ENCODE assay signal across 24 mouse cellular contexts in genomic region chr9:61919464-61919863, GRCm38 (mm10). TPM values are rescaled to one million over a fixed set of nuclear protein-coding genes. Genes with fewer than 3 reads are reported as not detected.
DNase-seq lines count a peak whose midpoint lies in the region; ATAC-seq and TF ChIP-seq lines count a peak whose summit lies in the region.
"Had no signal": no experiment of that assay in that cellular context is flagged by ENCODE, and none has a peak within 500 bp of the region (broad histone marks: within the 10 kb centered on the region; RNA-seq: fewer than 3 reads in every experiment).

No protein-coding gene starts in this region.

- no peak overlapping the region for H3K27ac ChIP-seq in midbrain, embryonic 13.5 days
- H3K27ac ChIP-seq in midbrain, embryonic 10.5 days (replicated peaks): no peak overlapping the region
- H3K27ac ChIP-seq in CH12.LX (ENCODE audit: insufficient read depth, low read depth): no peak overlapping the region
- peak overlapping the region; percentile 97 for H3K27ac ChIP-seq in MEL (ENCODE audit: control insufficient read depth, low read depth, low read length)
- H3K27ac ChIP-seq: embryonic facial prominence, embryonic 13.5 days; embryonic facial prominence, embryonic 15.5 days; forebrain, embryonic 10.5 days; forebrain, embryonic 12.5 days had no signal

- TF ChIP-seq CTCF in CH12.LX (conservative IDR thresholded peaks at IDR 0.05 in 1 of 2, IDR thresholded peaks at IDR 0.05 in 1 of 2; ENCODE audit: low read depth in 2 of 2, low read length in 2 of 2): no peak
- no peak for TF ChIP-seq CTCF in MEL (IDR thresholded peaks at IDR 0.05 in 2 of 3, conservative IDR thresholded peaks at IDR 0.05 in 1 of 3; ENCODE audit: control insufficient read depth in 1 of 3, insufficient read depth in 1 of 3, low read depth in 2 of 3, low read length in 3 of 3, poor library complexity in 1 of 3, severe bottlenecking in 1 of 3)

- 0 out of 2 replicates have a peak overlapping the region, but pooled peaks have one; percentile 15 for H3K9ac ChIP-seq in midbrain, embryonic 13.5 days (replicated peaks)
- H3K9ac ChIP-seq in CH12.LX (ENCODE audit: insufficient read depth, low read depth) (no peak overlapping the region), MEL (ENCODE audit: control insufficient read depth, low read depth, low read length, poor library complexity, severe bottlenecking) (peak overlapping the region; percentile 21; the same call in 1 of the 2 replicates)
- H3K9ac ChIP-seq: embryonic facial prominence, embryonic 13.5 days; embryonic facial prominence, embryonic 15.5 days; forebrain, embryonic 12.5 days had no signal

- no peak for ATAC-seq in midbrain, embryonic 13.5 days
- ATAC-seq: CD4-positive, CD25-positive, alpha-beta regulatory T cell, adult 4 months; forebrain, embryonic 14.5 days; forebrain, embryonic 16.5 days had no signal

- 96% methylated on average over 5 of the region's 5 CpGs for WGBS in midbrain, embryonic 13.5 days
- 96% methylated on average over 5 of the region's 5 CpGs for WGBS in midbrain, embryonic 10.5 days

- H3K9me3 ChIP-seq in midbrain, embryonic 13.5 days: no peaks in the 10 kb centered on the region
- H3K9me3 ChIP-seq in midbrain, embryonic 10.5 days (replicated peaks): no peaks in the 10 kb centered on the region
- H3K9me3 ChIP-seq in CH12.LX (replicated peaks; ENCODE audit: low read length) (no peaks in the 10 kb centered on the region), MEL (replicated peaks; ENCODE audit: insufficient read depth, low read length) (no peaks in the 10 kb centered on the region)
- H3K9me3 ChIP-seq: embryonic facial prominence, embryonic 13.5 days; embryonic facial prominence, embryonic 15.5 days; forebrain, embryonic 10.5 days; forebrain, embryonic 12.5 days had no signal

- H3K79me2 ChIP-seq in CH12.LX (replicated peaks; ENCODE audit: control insufficient read depth, extremely low read depth, insufficient read depth, poor library complexity, severe bottlenecking) (no peaks in the 10 kb centered on the region; the same call in 1 of the 2 replicates), MEL (ENCODE audit: control insufficient read depth, insufficient read depth, low read length, poor library complexity) (no peaks in the 10 kb centered on the region; the same call in 1 of the 2 replicates)

- H3K4me1 ChIP-seq in midbrain, embryonic 13.5 days (replicated peaks): peaks cover 6% of the 10 kb centered on the region; the same call in 1 of the 2 replicates
- peaks cover 8% of the 10 kb centered on the region for H3K4me1 ChIP-seq in midbrain, embryonic 10.5 days
- peaks cover 0 to 20% of the 10 kb centered on the region in 2 experiments; a peak in 2 of 4 replicates for H3K4me1 ChIP-seq in CH12.LX (ENCODE audit: control insufficient read depth in 1 of 2, insufficient read depth in 2 of 2)
- H3K4me1 ChIP-seq in MEL (ENCODE audit: control insufficient read depth in 1 of 2, insufficient read depth in 2 of 2, low read length in 2 of 2): peaks cover 32 to 57% of the 10 kb centered on the region in 2 experiments
- H3K4me1 ChIP-seq: embryonic facial prominence, embryonic 13.5 days; embryonic facial prominence, embryonic 15.5 days; forebrain, embryonic 12.5 days had no signal

- in situ Hi-C loops in CH12.LX (cut with MboI; ENCODE audit: low pct_ligation_motif_present, low pct_unique_long_range_greater_than_20kb, low sequenced_read_pairs): no loop called here

- H3K36me3 ChIP-seq in midbrain, embryonic 13.5 days: peaks cover 28% of the 10 kb centered on the region
- peaks cover 83% of the 10 kb centered on the region for H3K36me3 ChIP-seq in midbrain, embryonic 10.5 days
- H3K36me3 ChIP-seq in CH12.LX (replicated peaks in 1 of 2; ENCODE audit: control insufficient read depth in 1 of 2, insufficient read depth in 1 of 2, low read length in 1 of 2) (peaks cover 54 to 81% of the 10 kb centered on the region in 2 experiments), MEL (ENCODE audit: control insufficient read depth in 1 of 2, insufficient read depth in 2 of 2, low read length in 2 of 2) (peaks cover 9 to 60% of the 10 kb centered on the region in 2 experiments; a peak in 3 of 4 replicates)

- TF ChIP-seq EP300 in CH12.LX (IDR thresholded peaks at IDR 0.05; ENCODE audit: low read length) (no peak), MEL (IDR thresholded peaks at IDR 0.05; ENCODE audit: low read depth in 1 of 2, low read length in 2 of 2) (peak in 1 of 2 experiments; percentile 43; a peak in 2 of 4 replicates)

- no peak overlapping the region for H3K4me2 ChIP-seq in midbrain, embryonic 13.5 days (replicated peaks)
- no peak overlapping the region for H3K4me2 ChIP-seq in CH12.LX (ENCODE audit: insufficient read depth, low read depth, poor library complexity, severe bottlenecking)
- H3K4me2 ChIP-seq: embryonic facial prominence, embryonic 13.5 days; embryonic facial prominence, embryonic 15.5 days; forebrain, embryonic 12.5 days had no signal

- no peak for TF ChIP-seq RAD21 in CH12.LX (IDR thresholded peaks at IDR 0.05; ENCODE audit: low read depth, low read length)
- TF ChIP-seq RAD21 in MEL (IDR thresholded peaks at IDR 0.05; ENCODE audit: low read depth, low read length): no peak

- TF ChIP-seq POLR2A in CH12.LX (IDR thresholded peaks at IDR 0.05; ENCODE audit: low read depth, low read length) (no peak), MEL (IDR thresholded peaks at IDR 0.05; ENCODE audit: control insufficient read depth in 1 of 2, insufficient read depth in 1 of 2, low read depth in 1 of 2, low read length in 2 of 2, poor library complexity in 1 of 2) (no peak)

- no peaks in the 10 kb centered on the region for H3K27me3 ChIP-seq in midbrain, embryonic 13.5 days
- H3K27me3 ChIP-seq in midbrain, embryonic 10.5 days (ENCODE audit: low read depth, poor library complexity, severe bottlenecking): no peaks in the 10 kb centered on the region
- no peaks in the 10 kb centered on the region for H3K27me3 ChIP-seq in CH12.LX (replicated peaks)
- H3K27me3 ChIP-seq in MEL (ENCODE audit: control insufficient read depth in 1 of 2, insufficient read depth in 2 of 2, low read length in 2 of 2): no peaks in the 10 kb centered on the region
- H3K27me3 ChIP-seq: embryonic facial prominence, embryonic 13.5 days; embryonic facial prominence, embryonic 15.5 days; forebrain, embryonic 12.5 days had no signal

- no peak for DNase-seq in midbrain, embryonic 10.5 days (ENCODE audit: low spot score)
- peak; percentile 43 for DNase-seq in CH12.LX (ENCODE audit: extremely low read depth)
- DNase-seq in MEL (ENCODE audit: low read depth, low spot score): peak; percentile 37
- no peak for DNase-seq in spleen, postnatal 10 days (ENCODE audit: low spot score in 2 of 2)
- no peak for DNase-seq in kidney, postnatal 4 days
- DNase-seq in urinary bladder, postnatal 25 days (ENCODE audit: low spot score): no peak
- DNase-seq: adrenal gland, postnatal 25 days; B cell, adult 2 months; cerebellum, adult 11 months; cerebellum, adult 18-20 months; cerebellum, adult 8-10 months; cerebellum, adult 9-11 months; cerebellum, postnatal 14 days; cerebellum, postnatal 36 days; embryo, embryonic 11 days had no signal

- dilution Hi-C loops in CH12.LX (cut with MboI; ENCODE audit: extremely low pct_ligation_motif_present, extremely low pct_unique_long_range_greater_than_20kb, low sequenced_read_pairs): no loop called here

- H3K4me3 ChIP-seq in midbrain, embryonic 13.5 days (replicated peaks): no peak overlapping the region
- no peak overlapping the region for H3K4me3 ChIP-seq in midbrain, embryonic 10.5 days
- no peak overlapping the region for H3K4me3 ChIP-seq in CH12.LX (replicated peaks in 1 of 3; ENCODE audit: low read depth in 2 of 3, low read length in 2 of 3, poor library complexity in 1 of 3)
- no peak overlapping the region for H3K4me3 ChIP-seq in MEL (ENCODE audit: control insufficient read depth in 1 of 2, insufficient read depth in 1 of 2, low read depth in 2 of 2, low read length in 2 of 2)
- H3K4me3 ChIP-seq: embryonic facial prominence, embryonic 13.5 days; embryonic facial prominence, embryonic 15.5 days; erythroblast, embryonic 14.5 days; forebrain, embryonic 10.5 days; forebrain, embryonic 12.5 days had no signal

TF ChIP-seq in CH12.LX, 34 proteins besides CTCF, POLR2A, EP300 and RAD21 (continues in another document):
- TF ChIP-seq TCF12 (IDR thresholded peaks at IDR 0.05; ENCODE audit: low read depth, low read length): no peak
- TF ChIP-seq MAZ (IDR thresholded peaks at IDR 0.05; ENCODE audit: low read depth, low read length): no peak
- TF ChIP-seq CHD2 (IDR thresholded peaks at IDR 0.05; ENCODE audit: low read length): no peak
- TF ChIP-seq PAX5 (IDR thresholded peaks at IDR 0.05; ENCODE audit: low read length): no peak
- no peak for TF ChIP-seq KAT2A (IDR thresholded peaks at IDR 0.05; ENCODE audit: insufficient replicate concordance, low read length)
- TF ChIP-seq ZNF384 (IDR thresholded peaks at IDR 0.05; ENCODE audit: low read depth, low read length): no peak

TF ChIP-seq in MEL, 35 proteins besides CTCF, POLR2A, EP300 and RAD21 (continues in another document):
- TF ChIP-seq GATA1 (IDR thresholded peaks at IDR 0.05; ENCODE audit: low read depth, low read length) (0 out of 2 replicates have a peak, but pooled peaks have one; percentile 19), ETS1 (IDR thresholded peaks at IDR 0.05; ENCODE audit: low read depth, low read length) (peak; percentile 39; the same call in 1 of the 2 replicates), JUND (IDR thresholded peaks at IDR 0.05; ENCODE audit: low read depth, low read length) (no peak), MYB (IDR thresholded peaks at IDR 0.05; ENCODE audit: low read depth, low read length) (no peak), TAL1 (IDR thresholded peaks at IDR 0.05; ENCODE audit: low read length) (no peak), SIN3A (IDR thresholded peaks at IDR 0.05; ENCODE audit: low read length) (no peak)

RNA-seq across cellular contexts. Expression of gene Rplp1, which starts 5.1 kb away (rescaled TPM):
- 860 and 872 TPM in 2 replicates for polyA plus RNA-seq in midbrain, embryonic 13.5 days (2015; fragmentation: Nextera tagmentation; extraction: Ambion mirVana)
- polyA plus RNA-seq in midbrain, embryonic 10.5 days (2016; fragmentation: Nextera tagmentation; extraction: Ambion mirVana): 965 and 1,195 TPM in 2 replicates
- total RNA-seq in CH12.LX (2012; rRNA removed): 12,233 and 13,782 TPM in 2 replicates
- total RNA-seq in CH12.LX (2014; rRNA removed): 6,472 and 7,835 TPM in 2 replicates
- polyA plus RNA-seq in CH12.LX (2012; ENCODE audit: insufficient read length, low read depth): 4,797 and 6,276 TPM in 2 replicates
- 13,843 and 15,045 TPM in 2 replicates for total RNA-seq in MEL (2012; rRNA removed)
- 1,000 to 10,000 TPM in 1 of 2 experiments, not detected in 1; 9,058 TPM for polyA plus RNA-seq in MEL (2012; ENCODE audit: insufficient read depth in 1 of 2, insufficient read length in 2 of 2, low read depth in 1 of 2, low replicate concordance in 2 of 2, missing spikeins in 1 of 2)

RNA-seq across cellular contexts. Expression of gene Kif23, which starts 27.1 kb away (rescaled TPM):
- 36.8 and 40.1 TPM in 2 replicates for polyA plus RNA-seq in midbrain, embryonic 13.5 days (2015; fragmentation: Nextera tagmentation; extraction: Ambion mirVana)
- 121 and 123 TPM in 2 replicates for polyA plus RNA-seq in midbrain, embryonic 10.5 days (2016; fragmentation: Nextera tagmentation; extraction: Ambion mirVana)
- total RNA-seq in CH12.LX (2012; rRNA removed) (50.6 and 71.5 TPM in 2 replicates), CH12.LX (2014; rRNA removed) (87.3 and 96.2 TPM in 2 replicates), MEL (2012; rRNA removed) (37.5 and 54.3 TPM in 2 replicates)
- polyA plus RNA-seq in CH12.LX (2012; ENCODE audit: insufficient read length, low read depth) (125 and 133 TPM in 2 replicates), MEL (2012; ENCODE audit: insufficient read depth in 1 of 2, insufficient read length in 2 of 2, low read depth in 1 of 2, low replicate concordance in 2 of 2, missing spikeins in 1 of 2) (100 to 1,000 TPM in 1 of 2 experiments, not detected in 1; 100 TPM)

Comparison
In these comparisons a context has a peak if more than half of its experiments do, and no peak if none do; other contexts are left out.
1. DNase-seq: peak in CH12.LX (single experiment) and MEL (single experiment); none in midbrain, embryonic 10.5 days (single experiment), spleen, postnatal 10 days (0 of 2), kidney, postnatal 4 days (0 of 2) and urinary bladder, postnatal 25 days (single experiment).